Mouse (Mus musculus): ENCODE results near the gene Dynlrb1.

Gene Dynlrb1

DNA sequence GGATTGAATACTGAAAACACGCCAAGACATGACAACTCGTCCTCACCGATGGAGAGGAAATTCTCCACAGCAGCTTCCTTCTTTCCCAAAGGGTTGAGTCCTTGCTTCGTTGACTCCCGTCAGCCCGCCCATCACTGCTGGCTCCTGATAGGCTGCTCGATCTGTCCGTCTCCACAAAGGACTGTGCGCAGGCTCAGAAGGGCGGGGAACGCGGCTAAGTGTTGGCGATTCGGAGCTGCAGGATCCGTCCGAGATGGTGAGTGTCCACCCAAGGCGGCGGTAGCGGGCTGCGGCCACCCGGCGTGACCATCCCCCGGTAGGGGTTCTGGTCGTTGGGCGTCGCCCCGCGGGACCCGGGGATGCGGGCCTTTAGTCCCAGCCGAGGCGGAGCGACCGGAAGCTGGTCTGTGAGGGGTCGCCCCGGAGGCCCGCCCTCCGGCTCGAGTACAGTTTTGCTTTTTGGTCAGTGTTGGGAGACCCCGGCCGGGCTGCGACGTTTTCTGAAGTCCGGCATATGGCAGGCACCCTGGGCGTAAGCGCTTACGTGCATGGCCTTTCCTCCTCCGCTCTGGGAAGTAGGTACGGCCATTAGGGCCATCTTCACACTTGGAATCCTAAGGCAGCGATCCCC, at the start of gene Dynlrb1:
Gene Dynlrb1 (plus strand): TSS at position 172 of the 631 bp plus-strand sequence.
- peak; percentile 97 for DNase-seq (ENCODE audit: inconsistent ontology term)

DNA sequence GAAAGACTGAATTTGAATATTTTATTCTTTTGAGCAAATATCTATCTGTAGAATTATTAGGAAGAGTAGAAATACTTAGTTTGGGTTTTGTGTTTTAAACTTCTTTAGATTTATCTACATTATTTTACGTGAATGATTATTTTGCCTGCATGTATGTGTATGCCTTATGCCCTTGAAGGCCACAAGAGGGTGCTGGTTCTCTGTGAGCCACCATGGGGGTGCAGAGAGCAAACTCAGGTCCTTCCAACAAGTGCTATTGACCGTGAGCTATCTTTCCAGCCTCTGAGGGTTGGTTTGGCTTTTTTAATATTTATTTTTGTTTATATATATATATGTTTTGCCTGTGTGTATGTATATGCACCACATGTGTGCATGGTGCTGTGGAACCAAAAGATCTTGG, 28.9 kb upstream of the Dynlrb1 start:
- peak; percentile 9 for DNase-seq (ENCODE audit: inconsistent ontology term)

DNA sequence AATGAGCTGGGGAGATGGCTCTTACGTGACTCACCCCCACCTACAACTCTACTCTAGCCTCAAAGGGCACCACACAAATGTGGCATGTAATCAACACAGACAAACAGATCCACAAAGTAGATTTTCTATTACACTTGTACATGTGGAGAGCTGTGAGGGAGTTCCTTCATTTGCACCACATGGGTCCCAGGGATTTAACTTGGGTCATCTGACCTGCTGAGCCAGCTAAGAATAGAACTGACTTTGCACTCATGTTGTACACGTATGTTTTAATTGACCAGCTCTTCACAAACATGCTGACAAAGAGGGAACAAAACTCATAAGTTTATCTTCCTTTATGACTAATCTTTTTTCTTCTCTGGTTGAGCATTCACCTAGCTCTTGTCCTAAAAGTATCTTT, 13.2 kb upstream of the Dynlrb1 start:
- DNase-seq (ENCODE audit: inconsistent ontology term) = no peak

DNA sequence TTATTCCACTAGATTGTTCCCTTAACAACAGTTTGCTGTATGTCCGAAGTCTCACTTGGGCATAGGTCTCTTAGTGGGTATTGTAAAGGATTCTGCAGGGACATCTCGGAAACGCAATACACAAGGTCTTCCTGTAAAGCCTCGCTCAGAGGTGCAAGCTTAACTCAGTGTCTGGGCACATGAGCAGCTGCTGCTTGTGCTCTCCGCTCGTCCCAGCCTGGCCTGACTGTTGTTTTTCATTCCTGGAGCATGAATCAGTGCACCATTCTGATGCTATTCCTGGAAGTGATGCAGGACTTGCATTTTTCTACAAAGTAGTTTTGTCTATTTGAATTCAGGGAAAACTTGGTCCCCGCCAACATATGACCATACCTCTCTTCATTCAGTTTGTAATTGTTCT, 11.6 kb upstream of the Dynlrb1 start:
- DNase-seq (ENCODE audit: inconsistent ontology term) = peak; percentile 80

DNA sequence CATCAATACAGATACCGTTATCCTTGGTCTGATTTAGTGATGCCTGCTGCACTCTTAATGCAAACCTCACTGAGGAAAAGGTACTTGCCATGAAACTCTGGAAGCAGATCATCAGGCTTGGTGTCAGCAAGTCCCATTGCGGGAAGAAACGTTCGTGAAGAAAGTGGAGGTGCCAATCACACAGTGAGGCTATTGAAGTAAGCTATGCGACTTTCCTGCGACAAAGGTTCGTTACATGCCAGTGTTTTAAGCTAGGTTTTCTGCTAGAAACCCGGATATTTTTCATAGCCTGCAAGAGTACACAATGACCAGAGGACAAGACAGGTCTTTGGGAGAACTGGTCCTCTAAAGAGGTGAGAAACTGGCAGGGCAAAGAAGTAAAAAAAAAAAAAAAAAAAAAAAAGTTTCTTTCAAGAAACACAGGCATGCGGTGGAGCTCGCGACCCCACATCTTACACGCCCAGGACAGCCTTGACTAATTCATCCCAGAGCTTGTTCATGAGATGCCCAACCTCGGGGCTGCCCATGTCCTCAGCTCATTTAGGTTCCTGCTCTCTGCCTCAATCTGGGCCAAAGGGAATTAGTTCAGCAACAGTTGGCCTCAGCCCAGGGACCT, 479 bp upstream of the Dynlrb1 start:
- DNase-seq (ENCODE audit: inconsistent ontology term) = no peak

DNA sequence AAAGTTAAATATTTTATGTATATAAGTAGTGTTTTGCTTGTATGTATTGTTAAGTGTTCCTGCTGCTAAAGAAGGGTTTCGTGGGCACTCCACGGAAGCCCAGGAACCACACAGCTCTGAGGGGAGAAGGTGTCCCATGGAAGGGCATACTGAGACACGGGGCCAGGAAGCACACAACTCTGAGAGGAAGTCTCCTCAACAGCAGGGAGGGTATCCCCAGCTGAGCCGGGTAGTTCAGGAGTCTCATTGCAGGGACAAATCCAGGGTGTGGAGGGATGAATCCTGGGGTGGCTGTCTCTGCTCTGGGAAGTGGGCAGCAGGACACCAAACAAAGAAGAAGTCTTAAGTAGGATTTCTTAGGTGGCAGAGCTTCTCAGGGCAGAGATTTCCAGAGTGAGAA, 943 bp downstream of the Dynlrb1 start:
- no peak for DNase-seq (ENCODE audit: inconsistent ontology term)

DNA sequence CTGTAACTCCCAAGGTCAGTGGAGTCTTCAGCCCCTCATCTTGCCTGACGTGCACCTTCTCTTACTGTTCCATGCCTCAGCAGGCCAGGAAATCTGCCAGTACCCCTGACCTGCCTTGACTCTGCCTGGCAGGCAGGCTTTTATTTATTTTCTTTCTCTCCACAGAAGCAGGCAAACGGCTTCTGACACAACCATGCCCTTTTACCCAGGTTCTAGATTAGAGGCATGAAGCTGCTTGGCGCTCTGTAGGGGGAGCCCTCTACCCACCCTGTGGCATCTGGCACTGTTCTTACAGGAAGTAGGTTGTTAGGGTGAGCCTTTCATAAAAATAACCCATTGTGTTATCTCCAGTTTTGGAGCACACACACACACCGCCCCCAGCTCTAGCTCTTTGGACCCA, 4.6 kb downstream of the Dynlrb1 start:
- DNase-seq (ENCODE audit: inconsistent ontology term) = no peak

DNA sequence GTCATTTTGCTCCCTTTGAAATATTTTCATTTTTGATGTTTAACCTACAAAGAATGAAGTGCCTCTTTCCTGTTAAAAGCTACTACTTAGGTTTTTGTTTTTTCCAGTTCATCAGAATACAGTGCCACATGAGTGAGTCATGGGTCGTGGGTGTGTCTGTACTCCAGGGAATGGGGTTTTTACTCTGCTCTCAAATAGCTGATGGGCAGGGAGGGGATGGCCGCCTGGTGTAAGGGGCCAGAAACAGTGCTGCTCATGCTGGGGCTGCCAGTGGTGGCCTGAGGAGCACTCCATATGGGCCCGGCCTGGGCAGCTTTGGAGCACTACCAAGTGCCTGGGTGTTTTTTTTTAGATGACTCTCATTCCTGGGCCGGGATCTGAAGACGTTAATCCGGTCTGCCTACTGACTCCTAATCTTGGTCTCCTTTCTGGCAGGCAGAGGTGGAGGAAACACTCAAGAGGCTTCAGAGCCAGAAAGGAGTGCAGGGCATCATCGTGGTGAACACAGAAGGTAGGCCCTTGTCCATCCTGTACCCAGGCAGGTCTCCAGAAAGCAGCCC, 6.0 kb downstream of the Dynlrb1 start:
- DNase-seq (ENCODE audit: inconsistent ontology term) = peak; percentile 70

DNA sequence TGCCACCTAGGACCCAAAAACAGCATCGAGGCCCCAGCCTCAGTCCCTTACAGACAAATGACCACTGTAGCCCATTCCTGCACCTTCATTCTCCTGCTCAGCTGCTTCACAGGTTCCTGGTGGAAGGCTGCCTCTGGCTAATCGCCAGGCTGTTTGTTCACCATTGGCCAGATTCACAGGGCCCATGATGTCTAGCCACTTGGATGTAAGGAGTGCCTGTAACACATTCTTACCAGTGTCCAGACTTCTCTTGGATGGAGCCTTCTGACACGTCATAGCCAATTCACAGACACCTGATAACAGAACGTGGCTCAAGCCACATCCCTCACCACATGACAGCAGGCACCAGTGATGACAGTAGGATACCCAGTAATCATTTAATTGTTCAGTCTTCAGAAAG, 9.9 kb downstream of the Dynlrb1 start:
- no peak for DNase-seq (ENCODE audit: inconsistent ontology term)

DNA sequence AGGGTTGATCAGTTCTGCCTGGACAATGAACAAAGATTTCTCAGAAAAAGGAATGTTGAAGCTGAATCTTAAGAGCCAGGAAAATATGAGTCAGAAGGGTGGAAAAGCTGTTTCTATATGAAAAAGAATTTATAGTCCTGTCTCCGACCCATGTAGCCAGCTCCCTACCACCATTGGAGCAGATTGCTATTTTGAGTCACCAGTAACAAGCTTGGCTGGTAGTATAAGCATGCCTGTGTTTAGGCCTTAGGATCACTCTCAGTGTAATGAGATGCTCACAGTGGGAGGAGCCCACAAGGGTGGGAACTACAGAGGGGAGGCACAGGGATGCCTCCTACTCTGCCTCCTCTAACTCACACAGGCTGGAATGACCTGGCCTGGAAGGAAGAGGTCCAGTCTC, 11.9 kb downstream of the Dynlrb1 start:
- peak; percentile 49 for DNase-seq (ENCODE audit: inconsistent ontology term)

DNA sequence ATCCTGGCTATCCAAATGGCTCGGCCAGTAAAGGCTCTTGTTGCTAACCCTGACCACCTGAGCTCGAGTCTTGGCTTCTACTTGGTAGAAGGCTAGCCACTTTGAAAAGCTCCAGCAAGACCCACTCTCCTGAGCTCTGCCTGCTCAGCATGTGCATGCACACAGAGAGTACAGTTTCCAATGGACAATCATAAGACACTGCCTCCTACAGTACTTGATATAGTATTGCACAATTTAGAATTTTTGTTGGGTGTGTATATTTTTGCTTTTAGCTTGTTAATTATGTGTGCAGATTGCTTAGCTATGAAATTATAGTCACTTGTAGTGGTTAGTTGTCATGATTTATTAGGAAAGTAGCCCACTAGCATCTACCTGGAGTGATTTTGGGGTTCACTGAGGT, 12.4 kb downstream of the Dynlrb1 start:
- DNase-seq (ENCODE audit: inconsistent ontology term) = no peak

DNA sequence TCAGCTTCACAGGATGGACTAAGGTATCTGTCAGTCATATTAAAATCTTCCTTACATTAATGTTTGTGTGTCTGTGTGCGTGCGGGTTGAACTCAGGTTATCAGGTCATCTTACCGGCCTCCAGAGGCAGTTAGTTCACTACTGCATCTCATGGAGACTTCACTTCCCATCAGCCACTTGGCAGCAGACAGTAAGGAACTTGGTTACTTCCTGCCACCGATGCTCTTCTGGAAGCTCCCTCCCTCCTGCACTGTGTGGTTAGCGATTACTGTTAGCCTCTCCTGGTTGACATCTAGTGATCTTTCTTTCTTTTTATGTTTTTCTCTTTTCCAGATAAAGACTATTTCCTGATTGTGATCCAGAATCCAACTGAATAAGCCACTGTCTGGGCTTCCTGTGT, 13.3 kb downstream of the Dynlrb1 start:
- no peak for DNase-seq (ENCODE audit: inconsistent ontology term)

DNA sequence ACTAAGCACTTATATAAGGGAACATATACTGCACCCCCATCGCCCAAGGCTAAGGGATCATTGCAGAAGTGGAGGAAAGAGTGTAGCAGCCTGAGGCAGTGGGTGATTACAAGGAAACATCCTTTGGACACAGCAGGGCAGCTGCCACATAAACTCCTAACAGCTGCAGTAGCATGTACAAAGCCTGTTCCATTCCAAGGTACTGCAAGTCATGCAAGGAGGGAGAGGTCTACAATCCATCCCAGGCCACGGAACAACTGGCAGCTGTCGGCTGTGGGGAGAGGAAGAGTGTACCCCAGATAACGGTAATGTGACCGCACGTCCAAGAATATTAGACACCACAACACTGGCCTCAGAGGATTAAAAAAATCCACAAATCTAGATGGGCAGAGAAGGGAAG, 29.2 kb downstream of the Dynlrb1 start:
- DNase-seq (ENCODE audit: inconsistent ontology term) = no peak

DNA sequence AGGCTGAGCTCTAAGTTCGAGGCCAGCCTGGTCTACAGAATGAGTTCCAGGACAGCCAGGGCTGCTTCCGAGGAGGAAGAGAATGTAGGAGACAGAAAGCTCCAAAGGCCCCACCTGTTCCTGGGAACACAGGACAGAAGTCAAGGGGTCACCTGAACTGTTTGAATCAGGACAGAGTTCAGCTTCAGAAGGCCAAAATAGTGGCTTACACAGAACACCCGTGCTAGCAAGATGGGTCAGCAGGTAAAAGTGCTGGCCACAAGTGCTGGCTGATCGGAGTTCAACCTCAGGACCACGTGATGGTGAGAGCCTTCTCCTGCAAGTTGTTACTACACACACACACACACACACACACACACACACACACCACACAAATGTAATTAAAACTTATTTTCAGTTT, 30.6 kb downstream of the Dynlrb1 start:
- DNase-seq (ENCODE audit: inconsistent ontology term) = no peak

DNA sequence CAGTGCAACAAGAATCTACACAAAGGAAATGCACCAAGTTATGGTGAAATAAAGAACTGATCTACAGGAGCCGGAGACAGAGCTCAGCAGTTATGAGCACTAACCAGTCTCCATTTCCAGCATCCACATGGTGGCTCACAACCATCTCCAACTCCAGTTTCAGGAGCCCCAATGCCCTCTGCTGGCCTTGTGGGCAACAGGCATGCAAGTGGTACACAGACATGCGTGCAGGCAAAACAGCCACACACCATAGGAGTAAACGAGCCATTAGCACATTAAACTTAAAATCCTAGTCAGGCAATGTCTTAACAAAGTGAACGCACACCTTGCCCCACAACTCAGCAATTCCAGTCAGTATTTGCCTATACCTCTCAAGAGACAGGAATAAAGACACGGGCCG, 35.6 kb downstream of the Dynlrb1 start:
- DNase-seq (ENCODE audit: inconsistent ontology term) = no peak

DNA sequence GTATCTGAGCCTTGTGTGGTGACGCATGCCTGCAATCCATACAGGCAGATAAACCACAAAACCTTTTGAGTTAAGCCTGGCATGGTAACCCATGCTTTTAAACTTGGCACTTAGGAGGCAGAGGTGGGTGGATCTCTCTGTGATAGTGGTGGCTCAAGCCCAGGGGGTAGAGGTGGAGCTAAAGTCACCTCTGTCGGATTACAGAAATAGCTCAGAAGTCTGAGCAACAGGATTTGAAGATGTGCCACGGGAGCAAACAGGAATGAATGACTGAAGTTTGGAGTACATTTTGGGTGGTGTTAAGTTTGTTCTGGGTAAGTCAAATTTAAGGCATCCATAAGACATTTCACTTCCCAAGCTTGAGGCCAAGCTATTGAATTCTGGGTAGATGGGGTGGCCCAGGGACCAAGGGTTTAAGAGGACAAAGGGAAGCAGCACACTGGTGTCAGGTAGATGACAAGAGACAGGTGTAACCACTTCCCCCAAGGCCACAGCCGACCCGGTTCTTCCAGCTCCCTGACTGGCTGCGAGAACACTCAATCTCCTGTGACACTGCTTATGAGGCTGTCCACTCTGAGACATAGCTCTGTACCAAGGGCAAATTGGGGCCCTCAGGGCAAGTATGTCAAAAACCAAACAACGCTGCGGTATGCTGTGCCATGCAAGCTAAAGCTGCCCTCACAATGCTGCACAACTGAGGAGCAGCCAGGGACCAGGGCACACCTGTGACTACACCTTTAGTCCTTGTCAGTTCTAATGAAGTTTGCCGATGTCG, 36.2 kb downstream of the Dynlrb1 start:
- DNase-seq (ENCODE audit: inconsistent ontology term) = no peak

DNA sequence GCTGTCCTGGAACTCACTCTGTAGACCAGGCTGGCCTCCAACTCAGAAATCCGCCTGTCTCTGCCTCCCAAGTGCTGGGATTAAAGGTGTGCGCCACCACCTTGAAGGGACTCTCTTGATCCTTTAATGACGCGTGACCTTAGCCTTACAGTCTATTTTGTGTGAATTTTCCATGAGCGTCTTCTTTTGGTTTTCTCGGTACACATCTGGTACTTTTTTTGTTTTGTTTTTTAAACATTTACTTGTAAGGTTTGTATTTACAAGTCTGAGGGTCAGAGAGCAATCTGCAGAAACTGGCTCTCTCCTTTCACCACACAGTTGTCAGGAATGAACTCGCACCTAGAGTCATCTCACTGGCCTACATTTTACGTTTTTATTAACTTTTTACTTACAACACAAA, 37.3 kb downstream of the Dynlrb1 start:
- no peak for DNase-seq (ENCODE audit: inconsistent ontology term)

DNA sequence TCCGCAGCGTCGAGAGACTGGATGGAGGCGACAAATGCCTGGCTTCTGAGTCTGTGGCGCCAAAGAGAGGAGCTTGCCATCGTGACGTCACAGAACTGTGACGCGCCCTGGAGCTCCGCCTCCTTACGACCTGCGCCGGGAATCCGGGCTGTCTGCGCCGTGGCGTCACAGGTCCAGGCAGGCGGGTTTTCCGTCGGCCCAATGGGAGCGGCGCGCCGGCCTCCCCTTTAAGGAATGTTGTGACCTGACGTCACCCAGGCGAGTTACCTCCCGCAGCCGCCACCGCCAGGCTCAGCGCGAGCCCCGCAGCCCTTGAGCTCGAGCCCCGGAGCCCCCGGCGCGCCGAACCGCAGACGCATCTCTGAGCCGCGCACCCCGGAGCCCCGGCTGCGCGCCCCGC, 39.9 kb downstream of the Dynlrb1 start, which contains the start of gene Map1lc3a:
Gene Map1lc3a (plus strand): TSS at position 103 of the 400 bp plus-strand sequence.
- DNase-seq (ENCODE audit: inconsistent ontology term) = peak; percentile 96

DNA sequence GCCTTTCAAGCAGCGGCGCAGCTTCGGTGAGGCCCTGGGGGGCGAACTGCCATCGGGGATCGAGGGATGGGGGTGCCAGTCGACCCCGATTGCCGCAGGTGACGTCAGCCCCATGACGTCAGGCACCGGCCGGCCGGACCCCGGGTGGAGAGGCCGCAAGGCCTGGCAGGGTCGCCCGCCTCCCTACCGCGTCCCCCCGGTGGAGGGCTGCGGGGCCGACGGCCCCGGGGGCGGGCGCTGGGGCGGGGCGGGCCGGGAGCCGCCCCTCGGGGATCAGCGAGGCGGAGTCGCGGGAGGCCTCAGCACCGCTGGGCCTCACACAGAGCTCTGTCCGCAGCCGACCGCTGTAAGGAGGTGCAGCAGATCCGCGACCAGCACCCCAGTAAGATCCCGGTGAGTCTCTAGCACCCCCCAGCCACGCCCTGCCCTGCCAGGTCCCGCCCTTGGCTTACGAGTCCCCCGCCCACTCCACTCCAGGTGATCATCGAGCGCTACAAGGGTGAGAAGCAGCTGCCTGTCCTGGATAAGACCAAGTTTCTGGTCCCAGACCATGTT, 40.4 kb downstream of the Dynlrb1 start:
- DNase-seq (ENCODE audit: inconsistent ontology term) = peak; percentile 85

DNA sequence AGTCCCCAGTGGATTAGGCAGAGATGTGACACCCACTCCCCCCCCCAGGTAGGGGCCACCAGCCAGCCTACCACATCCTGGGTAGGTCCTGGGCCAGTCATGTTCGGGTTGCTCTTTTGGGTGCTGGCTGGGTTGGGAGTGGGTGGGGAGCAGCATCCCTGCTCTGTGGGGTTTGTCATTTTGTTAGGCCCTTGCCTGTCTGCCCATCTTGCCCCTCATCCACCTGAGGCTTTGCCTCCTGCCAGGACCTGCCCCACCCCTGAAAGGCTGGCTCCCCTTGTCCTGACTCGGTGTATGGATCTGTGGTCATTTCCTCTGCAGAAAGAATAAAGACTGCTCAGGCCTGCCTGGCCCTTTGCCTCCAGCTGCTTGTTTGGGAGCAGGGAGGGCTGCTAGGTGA, 41.4 kb downstream of the Dynlrb1 start:
- DNase-seq (ENCODE audit: inconsistent ontology term) = no peak

DNA sequence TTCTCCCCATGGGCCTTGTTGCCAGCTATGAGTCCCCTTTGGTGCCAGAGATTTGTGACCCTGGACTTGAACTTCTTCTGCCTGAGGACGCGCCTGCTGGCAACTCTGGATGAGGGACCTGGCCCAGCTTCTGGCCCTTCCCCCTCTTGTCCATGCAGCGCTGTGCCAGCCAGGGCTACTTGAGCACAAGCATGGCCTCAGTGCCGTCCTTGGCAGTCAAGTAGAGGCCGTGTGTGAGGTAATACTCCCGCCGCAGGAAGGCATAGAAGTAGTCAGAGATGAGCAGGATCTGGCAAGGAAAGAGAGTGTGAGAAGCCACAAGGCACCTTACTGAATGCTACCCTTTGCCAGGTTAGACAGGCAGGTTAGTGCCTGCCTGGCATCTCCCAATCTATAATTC, 42.0 kb downstream of the Dynlrb1 start:
- DNase-seq (ENCODE audit: inconsistent ontology term) = no peak

DNA sequence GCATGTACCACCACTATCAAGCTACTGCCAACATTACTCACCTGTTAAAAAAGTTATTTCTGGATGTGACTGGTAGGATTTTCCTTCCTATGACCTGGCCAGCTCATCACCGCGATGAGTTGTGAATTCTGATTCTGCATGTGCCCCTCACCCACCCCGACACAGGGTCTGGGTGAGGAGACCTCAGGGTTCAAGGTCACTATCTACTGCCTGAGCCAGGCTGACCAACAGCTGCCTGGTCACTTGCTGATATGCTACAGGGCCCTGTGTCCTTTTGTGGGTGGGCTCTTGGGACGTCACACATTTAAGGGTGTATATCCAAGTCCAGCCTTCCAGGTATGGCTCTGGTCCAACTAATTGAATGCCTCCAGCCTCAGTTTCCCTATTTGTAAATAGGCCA, 42.8 kb downstream of the Dynlrb1 start:
- no peak for DNase-seq (ENCODE audit: inconsistent ontology term)

Data from Muller cell, postnatal 12 days (primary cell).